Mouse (Mus musculus) ES-Bruce4 (cell line): ENCODE measurements around the gene Atg16l1. TPM values are rescaled to one million over a fixed set of nuclear protein-coding genes. Genes with fewer than 3 reads are reported as not detected.
"Not testable (repeated sequence)": the region's sequence is repeated elsewhere in the genome, so short reads cannot be mapped to it uniquely, and the experiment has no call there.

Source experiments
- H3K27ac ChIP-seq: 2 replicates; pipeline ENCODE4 v1.5.1; 2012; ENCODE audit warnings: low read length, inconsistent platforms; ENCODE audit not compliant: insufficient read depth
- H3K27me3 ChIP-seq: 2 replicates; pipeline ENCODE4 v1.6.1; 2012; ENCODE audit warnings: mild to moderate bottlenecking, low read length, inconsistent platforms; ENCODE audit not compliant: control insufficient read depth, poor library complexity, insufficient read depth, severe bottlenecking
- H3K36me3 ChIP-seq: 2 replicates; pipeline ENCODE4 v1.6.1; 2012; ENCODE audit warnings: inconsistent platforms, mild to moderate bottlenecking, low read length, moderate library complexity; ENCODE audit not compliant: control insufficient read depth, poor library complexity, insufficient read depth, severe bottlenecking
- H3K4me1 ChIP-seq: one replicate; pipeline ENCODE4 v1.8.1; 2011; ENCODE audit warnings: low read length; ENCODE audit not compliant: control insufficient read depth, insufficient read depth
- H3K4me3 ChIP-seq: 2 replicates; pipeline ENCODE4 v1.5.1; 2011; ENCODE audit warnings: low read depth, mild to moderate bottlenecking, low read length
- H3K9ac ChIP-seq: 2 replicates; pipeline ENCODE4 v1.6.1; 2012; ENCODE audit warnings: low read depth, mild to moderate bottlenecking, inconsistent platforms; ENCODE audit not compliant: poor library complexity, severe bottlenecking
- H3K9me3 ChIP-seq: replicated peaks from 2 replicates; pipeline ENCODE4 v1.6.1; 2012; ENCODE audit warnings: mild to moderate bottlenecking, low read length, inconsistent platforms; ENCODE audit not compliant: control insufficient read depth, poor library complexity, insufficient read depth, severe bottlenecking
- CTCF ChIP-seq: IDR thresholded peaks from one replicate; pipeline ENCODE4 v1.8.1; 2011; ENCODE audit warnings: low read depth, low read length
- EP300 ChIP-seq: IDR thresholded peaks from 2 replicates; pipeline ENCODE4 v1.6.1; 2011; ENCODE audit warnings: low read depth, low read length; ENCODE audit not compliant: insufficient read depth
- POLR2A ChIP-seq: IDR thresholded peaks from one replicate; pipeline ENCODE4 v1.8.1; 2011; ENCODE audit warnings: low read length; ENCODE audit not compliant: insufficient read depth
- polyA plus RNA-seq: library from polyadenylated mRNA; stranded (reverse); fragments of >200 nt; gene quantifications from 2 replicates; pipeline ENCODE4 v1.2.4, GENCODE M21; 2011; ENCODE audit warnings: low read depth; ENCODE audit not compliant: missing spikeins, insufficient read depth, insufficient read length

Atg16l1 gene
- polyA plus RNA-seq, 1 experiment, result 42.3 TPM

DNA sequence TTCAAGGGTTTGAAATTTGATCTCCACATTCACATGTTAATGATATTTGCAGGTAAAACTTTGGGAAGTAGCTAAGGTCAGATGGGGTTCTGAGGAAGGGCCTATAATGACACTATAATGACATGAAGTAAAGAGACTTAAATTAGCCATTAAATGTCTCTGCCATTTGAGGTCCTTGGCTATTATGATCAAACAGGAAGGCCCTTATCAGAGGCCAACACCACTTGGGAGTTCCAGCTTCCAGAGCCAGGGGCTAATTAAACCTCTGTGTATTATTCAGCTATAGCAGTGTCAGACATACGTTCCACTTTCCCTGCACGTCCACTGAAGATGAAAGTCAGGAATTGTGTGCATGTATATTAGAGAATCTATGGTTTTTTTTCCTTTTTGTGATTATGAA lies 70.8 kb downstream of the Atg16l1 start:
- Histone ChIP-seq H3K36me3 (no peaks in the 10 kb centered on the region), H3K27me3 (no peaks in the 10 kb centered on the region; the same call in 1 of the 2 replicates), H3K27ac (no peak overlapping the region), H3K4me1 (no peaks in the 10 kb centered on the region), H3K9me3 (no peaks in the 10 kb centered on the region; the same call in 1 of the 2 replicates), H3K9ac (no peak overlapping the region), H3K4me3 (no peak overlapping the region)
- TF ChIP-seq EP300 (no peak), POLR2A (no peak), CTCF (no peak)

DNA sequence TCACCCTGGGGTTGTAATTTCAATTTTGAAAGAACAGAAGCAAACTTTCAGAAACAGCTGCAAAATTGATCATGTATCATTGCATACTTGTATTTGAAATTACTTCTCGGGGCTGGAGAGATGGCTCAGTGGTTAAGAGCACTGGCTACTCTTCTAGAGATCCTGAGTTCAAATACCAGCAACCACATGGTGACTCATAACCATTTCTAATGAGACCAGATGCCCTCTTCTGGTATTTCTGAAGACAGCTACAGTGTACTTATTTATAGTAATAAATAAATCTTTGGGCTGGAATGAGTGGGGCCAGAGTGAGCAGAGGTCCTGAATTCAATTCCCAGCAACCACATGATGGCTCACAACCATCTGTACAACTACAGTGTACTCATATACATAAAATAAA lies 71.8 kb downstream of the Atg16l1 start:
- H3K27ac ChIP-seq, H3K36me3 ChIP-seq, H3K4me1 ChIP-seq, H3K9ac ChIP-seq, H3K9me3 ChIP-seq, H3K27me3 ChIP-seq, H3K4me3 ChIP-seq: not testable (repeated sequence)

DNA sequence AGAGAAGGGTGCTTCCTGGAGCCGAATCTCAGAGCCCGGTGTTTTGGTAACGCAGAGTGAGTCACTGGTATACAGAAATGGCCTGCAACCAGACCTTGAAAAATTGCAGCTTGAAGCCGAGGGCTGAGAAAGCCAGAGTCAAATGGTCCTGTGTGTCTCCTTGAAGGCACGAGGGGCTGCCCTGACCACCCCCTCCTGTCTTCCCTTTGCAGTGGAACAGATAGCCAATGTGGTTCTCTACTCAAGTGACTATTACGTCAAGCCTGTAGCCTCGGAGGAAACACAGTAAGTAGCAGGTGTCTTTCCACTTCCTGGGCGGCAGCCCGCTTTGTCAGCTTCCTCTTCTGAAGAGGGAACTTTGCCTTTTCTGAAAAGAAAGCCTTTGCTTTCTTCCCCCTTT lies 72.5 kb downstream of the Atg16l1 start:
- H3K4me1 ChIP-seq, result no peaks in the 10 kb centered on the region
- H3K4me3 ChIP-seq, result no peak overlapping the region
- H3K27ac ChIP-seq, result no peak overlapping the region
- no peak overlapping the region for H3K9ac ChIP-seq
- H3K9me3 ChIP-seq, result peaks cover 5% of the 10 kb centered on the region
- no peak for TF ChIP-seq POLR2A
- TF ChIP-seq CTCF, result no peak
- TF ChIP-seq EP300, result no peak
- no peaks in the 10 kb centered on the region for H3K36me3 ChIP-seq
- H3K27me3 ChIP-seq, result no peaks in the 10 kb centered on the region

DNA sequence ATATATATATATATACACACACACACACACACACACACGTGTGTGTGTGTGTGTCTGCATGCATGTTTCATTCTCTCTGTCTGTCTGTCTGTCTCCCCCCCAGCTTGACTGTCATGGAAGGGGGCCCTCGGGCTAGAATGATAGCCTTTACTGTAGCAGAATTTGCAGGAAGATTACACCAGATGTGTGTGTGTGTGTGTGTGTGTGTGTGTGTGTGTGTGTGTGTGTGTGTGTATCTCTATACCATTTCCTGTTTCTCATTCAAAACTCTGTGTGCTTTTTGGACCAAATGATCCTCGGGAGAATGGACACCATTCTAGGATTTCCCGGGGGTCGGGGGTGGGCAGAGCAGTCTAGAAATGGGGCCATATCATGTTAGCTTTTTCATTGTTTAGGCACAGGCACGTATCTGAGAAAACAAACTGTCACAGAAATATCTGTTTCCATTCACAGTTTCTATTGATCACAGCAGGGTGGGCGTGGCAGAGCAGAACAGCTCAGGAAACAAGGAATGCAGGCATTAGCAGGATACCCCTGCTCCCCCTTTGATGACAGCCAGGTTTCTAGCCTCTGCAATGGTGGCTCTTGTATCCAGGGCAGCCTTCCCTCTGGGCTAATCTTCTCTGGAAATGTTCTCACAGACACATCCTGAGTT lies 73.4 kb downstream of the Atg16l1 start:
- Histone ChIP-seq H3K27ac (no peak overlapping the region), H3K9ac (no peak overlapping the region), H3K36me3 (no peaks in the 10 kb centered on the region), H3K27me3 (no peaks in the 10 kb centered on the region), H3K4me3 (no peak overlapping the region), H3K9me3 (peaks cover 9% of the 10 kb centered on the region; the same call in 1 of the 2 replicates), H3K4me1 (no peaks in the 10 kb centered on the region)
- TF ChIP-seq POLR2A (no peak), CTCF (no peak), EP300 (no peak)

DNA sequence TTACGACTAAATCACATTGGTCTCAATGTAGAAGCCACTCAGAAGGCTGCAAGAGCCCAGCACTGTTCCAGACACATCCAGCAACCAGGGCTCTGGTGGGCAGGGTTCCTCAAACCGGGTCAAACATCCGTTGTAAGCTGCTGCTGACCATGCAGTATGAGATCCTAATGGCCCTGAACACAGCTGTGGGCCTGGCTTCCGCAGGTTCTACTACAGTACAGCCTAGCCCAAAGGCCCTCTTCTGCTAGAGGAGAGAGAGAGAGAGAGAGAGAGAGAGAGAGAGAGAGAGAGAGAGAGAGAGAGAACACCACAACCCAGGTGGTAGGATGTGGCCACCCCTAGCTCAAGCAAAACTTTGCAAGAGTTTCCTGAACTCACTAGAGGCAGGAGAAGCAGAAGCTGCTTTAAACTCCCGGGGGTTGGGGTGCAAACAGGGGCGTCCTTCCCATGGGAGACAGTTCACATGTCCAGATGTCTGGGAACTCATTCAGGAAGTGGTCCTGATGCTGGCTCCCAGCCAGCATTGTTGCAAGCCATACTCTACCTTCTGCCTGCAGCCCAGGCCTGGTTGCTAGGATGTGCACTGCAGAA lies 74.0 kb downstream of the Atg16l1 start:
- TF ChIP-seq POLR2A, result no peak
- TF ChIP-seq CTCF, result no peak
- TF ChIP-seq EP300, result no peak
- H3K36me3 ChIP-seq, result no peaks in the 10 kb centered on the region
- no peaks in the 10 kb centered on the region for H3K27me3 ChIP-seq
- H3K4me3 ChIP-seq, result no peak overlapping the region
- H3K9me3 ChIP-seq, result peaks cover 9% of the 10 kb centered on the region; the same call in 1 of the 2 replicates
- no peaks in the 10 kb centered on the region for H3K4me1 ChIP-seq
- H3K27ac ChIP-seq, result no peak overlapping the region
- H3K9ac ChIP-seq, result no peak overlapping the region

DNA sequence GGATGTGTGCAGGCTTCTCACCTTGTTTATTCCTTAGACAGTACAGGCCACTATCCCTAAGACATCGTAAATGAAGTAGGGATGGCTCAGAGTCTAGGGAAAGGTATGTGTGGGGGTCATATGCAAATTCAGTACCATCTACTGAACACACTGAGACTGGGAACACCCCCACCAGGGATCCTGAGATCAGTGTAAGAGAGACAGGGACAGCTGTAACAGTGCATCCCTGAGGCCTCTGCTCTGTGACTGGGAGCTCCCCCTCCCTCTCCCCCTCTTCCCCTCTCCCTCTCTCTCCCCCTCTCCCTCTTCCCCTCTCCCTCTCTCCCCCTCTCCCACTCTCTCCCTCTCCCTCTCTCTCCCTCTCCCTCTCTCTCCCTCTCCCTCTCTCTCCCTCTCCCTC lies 80.8 kb downstream of the Atg16l1 start:
- no peaks in the 10 kb centered on the region for H3K4me1 ChIP-seq
- no peaks in the 10 kb centered on the region for H3K27me3 ChIP-seq
- TF ChIP-seq EP300 (no peak), POLR2A (no peak), CTCF (no peak)
- peaks cover 9% of the 10 kb centered on the region; the same call in 1 of the 2 replicates for H3K9me3 ChIP-seq
- no peak overlapping the region for H3K9ac ChIP-seq
- H3K27ac ChIP-seq, result no peak overlapping the region
- H3K4me3 ChIP-seq, result no peak overlapping the region
- no peaks in the 10 kb centered on the region for H3K36me3 ChIP-seq
